Mouse (Mus musculus) granulocyte monocyte progenitor cell, adult 5-6 weeks (primary cell): ENCODE results near the gene Tmsb4x. TPM values are rescaled to one million over a fixed set of nuclear protein-coding genes. Genes with fewer than 3 reads are reported as not detected.

Experiments used
- ATAC-seq: replicated peaks from 2 replicates; pipeline ENCODE4 v1.8.0; 2016; ENCODE audit warnings: mild to moderate bottlenecking, moderate TSS enrichment, inconsistent platforms; ENCODE audit not compliant: poor library complexity, severe bottlenecking
- total RNA-seq, 2 experiments: library from RNA; stranded (forward) in 1 of 2; stranded (reverse) in 1 of 2; fragments of 200-712, 200-1000 nt in 1 of 2; fragments of >200 nt in 1 of 2; fragmentation: Nextera tagmentation in 1 of 2; gene quantifications; 2 replicates each; pipeline ENCODE4 v1.2.3; 2014 to 2017

The Tmsb4x gene
- total RNA-seq (2014; fragmentation: Nextera tagmentation) (2,489 and 3,033 TPM in 2 replicates), total RNA-seq (2017) (1,767 and 2,018 TPM in 2 replicates)

DNA sequence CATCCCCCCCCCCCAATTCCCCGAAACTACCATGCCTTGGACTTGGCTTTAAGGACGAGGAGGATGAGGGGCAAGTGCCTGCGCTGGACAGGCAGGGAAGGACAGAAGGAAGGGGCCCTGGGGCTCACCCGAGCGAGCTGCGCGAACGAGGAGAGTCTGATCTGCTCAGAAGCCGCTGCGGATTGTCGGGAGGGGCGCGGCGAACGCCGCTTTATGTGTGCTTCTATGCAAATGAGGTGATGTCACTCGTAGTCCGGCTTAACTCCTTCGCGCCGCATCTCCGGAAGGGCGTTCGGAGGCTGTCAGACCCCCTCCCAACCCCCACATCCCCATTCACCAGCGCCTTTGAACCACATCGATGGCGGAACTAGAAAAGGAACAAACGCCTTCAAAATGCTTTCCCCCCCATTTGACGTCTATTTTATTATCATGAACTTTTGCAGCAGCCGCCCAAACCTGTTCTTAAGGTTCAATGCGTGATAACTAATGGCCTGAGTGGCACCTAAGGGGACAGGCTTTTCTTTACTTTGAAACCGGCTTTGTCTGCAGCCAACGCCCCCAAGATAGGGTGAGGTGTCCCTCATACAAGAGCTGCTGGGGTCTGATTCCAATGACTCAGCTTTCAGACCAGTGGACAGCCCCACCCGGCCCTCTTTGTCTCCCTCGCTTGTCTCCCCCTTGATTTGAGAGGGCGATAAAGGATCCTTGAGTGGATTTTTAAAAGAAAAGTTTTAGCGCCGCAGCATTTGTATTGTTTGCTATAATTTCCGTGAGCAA lies at the start of gene Tmsb4x:
Gene Tmsb4x, minus strand, starts transcription at position 338 of the 777 bp plus-strand sequence.
- ATAC-seq: peak; percentile 54

DNA sequence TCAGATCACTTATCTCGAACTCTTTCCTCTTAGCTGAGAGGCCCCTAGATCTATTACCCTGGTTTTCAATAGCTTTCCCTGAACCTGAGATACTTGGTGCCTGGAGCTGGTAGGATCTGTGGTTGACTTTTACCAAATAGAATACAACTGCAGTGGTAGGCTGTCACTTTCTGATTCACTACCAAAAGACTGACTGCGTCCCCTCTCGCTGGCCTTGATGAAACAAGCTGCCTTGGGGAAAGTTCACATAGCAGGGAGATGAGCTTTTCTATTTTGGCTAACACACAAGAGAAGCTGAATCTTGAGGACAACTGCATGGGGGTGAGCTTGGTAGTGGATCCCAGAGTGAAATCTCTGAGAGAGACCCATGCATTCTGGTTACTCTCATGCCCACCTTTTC lies 32.6 kb upstream of the Tmsb4x start:
- no peak for ATAC-seq

DNA sequence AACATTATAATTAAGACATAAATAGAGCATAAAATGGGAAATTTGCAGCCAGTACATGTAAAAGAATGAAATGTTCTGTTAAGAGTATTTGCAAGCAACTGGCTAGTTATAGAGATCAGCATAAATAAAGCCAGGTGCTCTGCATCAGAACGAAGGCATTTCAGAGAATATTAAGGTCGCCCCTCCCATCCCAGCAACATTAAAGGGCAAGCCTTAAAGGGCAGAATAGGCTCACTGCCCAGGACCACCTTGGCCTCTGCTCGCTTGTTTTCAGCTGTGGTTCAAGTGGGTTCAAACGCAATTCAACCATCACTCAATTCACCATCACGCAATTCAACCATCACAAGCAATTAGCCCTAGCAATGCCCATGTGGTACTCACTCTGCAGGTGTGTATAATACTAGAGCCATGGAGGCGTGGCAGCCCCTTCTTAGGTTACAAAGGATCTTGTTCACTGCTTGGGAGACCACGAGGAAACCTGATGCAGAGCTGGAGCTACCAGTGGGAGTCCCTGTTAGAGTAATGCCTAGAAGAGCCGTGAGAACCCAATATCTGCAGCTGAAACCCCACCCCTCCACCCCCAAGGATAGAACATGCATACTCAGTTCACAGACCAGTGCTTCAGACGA lies 30.3 kb upstream of the Tmsb4x start:
- no peak for ATAC-seq

DNA sequence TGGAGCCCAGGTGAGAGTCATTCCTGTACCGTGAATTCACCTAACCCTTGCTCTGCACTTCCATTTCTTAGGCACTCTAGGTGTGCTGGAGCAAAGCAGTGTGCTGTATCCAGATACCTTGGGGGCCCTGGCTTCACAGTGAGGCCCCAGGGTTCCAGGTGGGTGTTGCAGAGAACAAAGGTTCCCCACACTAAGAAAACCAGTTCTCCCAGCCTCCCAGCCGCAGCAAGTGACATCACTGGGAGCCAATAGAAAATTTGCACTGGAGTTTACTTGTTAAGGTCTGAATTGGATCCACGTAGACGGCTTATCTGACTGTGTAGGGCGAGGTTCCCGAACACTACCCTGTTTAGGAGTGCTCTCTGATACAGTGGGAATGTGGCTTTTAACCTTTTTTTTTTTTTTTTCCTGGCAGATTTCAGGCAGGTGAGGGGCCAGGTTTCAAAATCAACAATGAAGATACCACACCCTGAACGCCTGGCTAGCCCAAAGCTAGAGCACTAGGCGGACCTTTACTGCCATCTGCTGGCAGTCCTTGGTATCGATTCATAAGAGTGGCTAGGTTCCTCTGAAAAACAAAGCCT lies 24.1 kb upstream of the Tmsb4x start:
- peak; percentile 44 for ATAC-seq

DNA sequence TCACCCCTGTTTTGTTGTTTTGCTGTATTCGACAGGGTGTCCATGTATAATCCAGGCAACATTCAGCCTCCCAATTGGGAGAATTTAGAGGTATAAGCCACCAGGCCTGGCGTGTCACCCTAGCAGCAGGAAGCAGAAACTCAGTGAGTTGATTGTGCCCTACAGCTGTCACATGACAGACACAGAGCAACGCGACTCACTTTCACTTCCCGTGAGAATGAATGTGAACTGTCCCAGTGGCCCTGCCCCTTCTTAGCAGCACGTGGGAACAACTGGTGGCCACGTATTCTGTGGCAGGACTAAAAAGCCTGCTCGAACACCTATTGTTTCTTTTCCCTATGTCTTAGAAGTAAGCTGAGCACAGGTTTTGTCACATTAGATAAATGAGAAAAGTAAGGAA lies 22.0 kb upstream of the Tmsb4x start:
- ATAC-seq: peak; percentile 54

DNA sequence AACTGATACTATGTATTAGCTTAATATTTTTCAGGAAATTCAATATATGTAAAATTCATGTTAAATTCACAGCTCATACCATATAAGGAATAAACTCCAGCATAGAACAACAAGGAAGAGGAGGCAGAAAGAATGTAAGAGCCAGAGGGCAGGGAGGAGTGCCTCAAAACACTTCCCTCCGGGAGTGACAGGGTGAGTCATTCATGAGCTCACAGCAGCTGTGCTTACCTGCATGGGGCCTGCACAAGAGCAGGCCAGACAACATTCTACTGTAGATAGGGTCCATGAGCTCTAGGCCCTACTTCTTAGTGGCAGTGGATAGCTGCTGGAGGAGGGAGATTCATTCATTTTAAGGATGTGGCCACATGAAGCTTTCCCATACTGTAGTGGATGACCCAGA lies 20.7 kb upstream of the Tmsb4x start:
- no peak for ATAC-seq

DNA sequence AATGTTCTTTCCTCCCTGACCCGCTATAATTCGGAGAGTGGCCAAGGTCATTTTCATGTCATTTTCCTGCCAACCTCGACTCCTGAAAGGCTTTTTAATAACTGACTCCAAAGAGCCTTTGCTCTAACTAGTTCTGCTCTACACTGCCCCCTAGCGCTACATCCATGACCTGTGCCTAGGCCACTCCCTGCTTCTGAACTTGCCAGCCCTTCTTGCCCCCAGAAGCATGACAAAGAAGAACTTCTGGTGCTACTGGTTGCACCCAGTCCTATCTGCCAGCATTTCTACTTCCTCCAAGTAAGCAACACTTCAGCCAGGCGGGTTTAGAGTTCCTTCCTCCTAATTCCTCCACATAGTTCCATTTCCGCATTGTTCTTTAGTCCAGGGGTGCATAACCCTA lies 20.1 kb upstream of the Tmsb4x start:
- peak; percentile 72 for ATAC-seq

DNA sequence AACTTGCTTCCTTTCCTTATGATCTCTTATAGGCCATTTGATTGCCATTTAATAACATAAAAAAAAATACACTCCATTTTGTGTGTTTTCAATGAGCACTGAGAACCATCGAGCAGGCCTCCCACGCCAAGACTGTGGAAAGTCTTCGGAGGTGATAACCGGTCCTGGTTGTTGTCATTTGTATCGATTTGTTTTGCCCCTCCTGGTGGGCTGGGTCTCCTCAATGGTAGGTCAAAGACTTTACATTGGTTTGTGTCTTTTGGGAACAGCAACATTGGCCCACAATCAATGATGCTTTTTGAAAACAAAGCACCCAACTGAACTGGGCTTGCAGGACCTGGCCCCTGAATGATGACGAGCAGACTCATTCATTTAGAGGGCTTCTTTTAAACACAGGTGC lies 18.6 kb upstream of the Tmsb4x start:
- ATAC-seq: no peak

DNA sequence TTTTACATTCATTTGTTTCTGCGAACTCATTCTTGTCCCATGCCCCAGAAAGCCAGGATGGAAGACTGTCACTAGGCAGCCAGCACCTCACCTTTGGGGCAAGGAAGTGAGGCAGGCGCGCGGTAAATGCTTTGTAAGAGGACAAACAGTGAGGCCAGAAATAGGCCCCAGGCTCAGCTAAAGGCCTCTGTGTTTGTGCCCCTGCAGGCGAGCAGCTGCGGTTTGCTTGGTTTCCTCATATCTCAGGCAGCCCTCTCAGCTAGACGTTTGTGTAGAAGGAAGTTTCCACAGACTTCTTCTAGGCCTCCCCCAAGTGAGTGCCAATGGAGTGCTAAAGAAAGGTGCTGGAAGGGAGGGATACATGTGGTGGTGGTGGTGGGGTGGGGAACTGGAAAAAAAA lies 18.0 kb upstream of the Tmsb4x start:
- peak; percentile 72 for ATAC-seq

DNA sequence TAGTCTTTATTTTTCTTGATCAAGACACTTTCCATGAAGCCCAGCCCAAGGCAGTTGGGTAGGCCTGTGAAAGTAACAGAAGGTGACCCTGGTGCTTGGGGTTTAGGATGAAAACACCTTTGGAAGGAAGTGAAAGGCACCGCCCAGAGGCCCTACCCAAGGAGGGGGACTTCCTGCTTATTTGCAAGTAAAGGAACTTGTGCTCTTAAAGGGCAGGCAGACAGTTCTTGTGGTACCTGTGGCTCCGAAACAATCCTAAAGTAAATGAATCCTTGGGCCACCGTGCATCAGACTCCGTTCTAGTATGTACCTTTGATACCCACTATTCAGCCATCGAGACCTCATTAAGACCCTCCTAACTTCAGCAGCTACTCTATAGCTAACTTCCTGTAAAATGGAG lies 17.5 kb upstream of the Tmsb4x start:
- no peak; the same call in 1 of the 2 replicates for ATAC-seq

DNA sequence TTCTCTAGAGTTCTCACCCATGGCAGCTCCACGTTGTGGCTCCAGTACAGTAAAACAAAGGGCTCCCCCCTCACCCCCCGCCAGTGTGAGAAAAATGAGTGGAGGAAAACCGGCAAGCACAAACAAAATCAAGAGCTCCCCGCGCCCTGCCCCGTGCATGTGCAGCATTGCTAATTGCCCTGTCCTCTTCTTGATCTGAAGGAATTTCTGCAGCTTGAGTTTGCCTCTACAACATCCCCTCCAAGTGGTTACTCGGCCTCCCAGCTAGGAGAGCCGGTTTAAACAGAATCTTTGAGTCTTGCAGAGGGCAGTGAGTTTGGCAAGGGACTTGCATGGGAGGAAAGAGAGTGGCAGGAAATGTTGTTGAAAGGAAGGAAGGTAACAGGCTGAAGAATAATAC lies 3.6 kb upstream of the Tmsb4x start:
- ATAC-seq: no peak

DNA sequence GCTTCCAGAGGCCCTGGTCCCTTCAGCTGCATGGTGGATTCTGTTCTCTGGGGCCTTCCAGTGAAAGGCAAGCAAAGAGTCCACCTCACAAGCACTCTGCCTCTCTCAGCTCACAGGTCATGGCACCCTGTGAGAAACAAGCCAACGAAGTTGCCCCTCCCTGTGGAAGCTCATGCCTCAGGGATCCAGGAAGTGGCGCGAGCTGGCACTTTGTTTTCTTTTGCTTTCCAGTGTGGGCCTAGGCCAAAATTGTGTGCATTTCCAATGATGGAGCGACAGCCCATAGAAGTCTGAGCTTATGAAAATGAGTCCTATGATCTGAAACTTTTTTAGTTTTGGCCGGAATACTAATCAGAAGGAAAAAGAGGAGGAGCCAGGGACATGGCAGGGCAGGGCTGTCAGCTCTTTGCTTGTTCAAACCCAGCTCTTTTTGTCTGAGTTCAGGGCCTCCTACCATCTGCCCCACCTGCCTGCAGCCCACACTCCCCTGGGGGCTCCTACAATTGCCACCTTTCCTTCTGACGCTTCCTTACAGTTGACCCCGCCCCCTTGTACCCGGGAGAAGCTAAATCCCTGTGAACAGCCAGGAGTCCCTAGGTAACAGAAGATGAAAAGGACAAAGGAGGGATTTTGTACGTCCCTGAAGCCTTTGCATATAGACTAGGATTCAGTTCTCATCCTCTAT lies 2.9 kb upstream of the Tmsb4x start:
- no peak for ATAC-seq

DNA sequence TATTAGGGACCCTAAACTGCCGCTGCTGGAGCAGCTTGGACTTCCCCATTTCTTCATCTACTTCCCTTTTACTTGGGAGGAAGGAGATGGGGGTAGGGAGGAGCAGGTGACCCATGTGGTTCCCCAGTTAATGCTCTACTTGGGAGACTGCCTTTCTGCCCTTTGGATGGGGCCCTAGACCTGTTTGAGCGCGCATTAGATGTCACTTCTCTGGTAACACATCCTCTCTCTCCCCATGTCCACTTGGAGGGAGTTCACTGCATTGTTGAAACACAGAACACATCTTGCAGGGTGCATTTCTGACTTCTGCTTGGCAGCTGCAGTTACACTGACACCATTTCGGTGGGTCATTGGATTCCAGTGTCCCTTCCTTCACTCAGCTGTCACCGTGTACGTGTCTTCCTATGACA lies 1.2 kb upstream of the Tmsb4x start:
- ATAC-seq: peak; percentile 42

DNA sequence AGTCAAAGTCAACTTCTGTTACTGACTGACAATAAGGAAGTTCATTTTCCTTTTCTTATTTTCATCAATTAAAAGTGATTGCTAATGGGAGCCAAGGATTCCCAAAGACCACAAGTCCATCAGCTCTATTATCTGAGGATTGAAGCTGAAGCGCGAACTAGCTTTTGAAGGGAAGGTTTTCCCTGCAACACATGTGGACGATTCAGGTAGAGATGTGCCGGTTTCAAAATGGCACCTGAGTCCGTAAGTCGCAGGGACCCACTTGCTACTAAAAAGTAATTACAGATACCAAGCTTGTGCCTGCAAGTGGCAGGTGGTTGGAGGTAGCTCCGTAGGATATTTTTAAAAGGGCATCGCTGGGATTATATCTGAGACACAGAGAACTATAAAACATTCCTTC lies 713 bp upstream of the Tmsb4x start:
- ATAC-seq: no peak

DNA sequence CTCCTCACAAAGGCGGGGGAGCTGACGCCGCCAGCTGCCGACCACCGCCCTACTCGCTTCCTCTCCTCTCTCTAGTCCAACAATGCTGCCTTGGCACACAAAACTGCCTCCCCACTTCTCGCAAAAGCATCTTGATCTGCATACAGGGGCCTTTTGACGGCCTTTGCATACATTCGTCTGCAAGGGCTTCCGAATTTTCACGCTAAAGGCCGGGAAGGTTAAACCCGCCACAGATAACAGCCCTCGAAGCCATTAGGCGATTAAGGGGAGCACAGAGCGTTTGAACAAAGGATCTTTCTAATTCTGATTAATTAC lies 652 bp downstream of the Tmsb4x start:
- ATAC-seq: peak; percentile 6; the same call in 1 of the 2 replicates

DNA sequence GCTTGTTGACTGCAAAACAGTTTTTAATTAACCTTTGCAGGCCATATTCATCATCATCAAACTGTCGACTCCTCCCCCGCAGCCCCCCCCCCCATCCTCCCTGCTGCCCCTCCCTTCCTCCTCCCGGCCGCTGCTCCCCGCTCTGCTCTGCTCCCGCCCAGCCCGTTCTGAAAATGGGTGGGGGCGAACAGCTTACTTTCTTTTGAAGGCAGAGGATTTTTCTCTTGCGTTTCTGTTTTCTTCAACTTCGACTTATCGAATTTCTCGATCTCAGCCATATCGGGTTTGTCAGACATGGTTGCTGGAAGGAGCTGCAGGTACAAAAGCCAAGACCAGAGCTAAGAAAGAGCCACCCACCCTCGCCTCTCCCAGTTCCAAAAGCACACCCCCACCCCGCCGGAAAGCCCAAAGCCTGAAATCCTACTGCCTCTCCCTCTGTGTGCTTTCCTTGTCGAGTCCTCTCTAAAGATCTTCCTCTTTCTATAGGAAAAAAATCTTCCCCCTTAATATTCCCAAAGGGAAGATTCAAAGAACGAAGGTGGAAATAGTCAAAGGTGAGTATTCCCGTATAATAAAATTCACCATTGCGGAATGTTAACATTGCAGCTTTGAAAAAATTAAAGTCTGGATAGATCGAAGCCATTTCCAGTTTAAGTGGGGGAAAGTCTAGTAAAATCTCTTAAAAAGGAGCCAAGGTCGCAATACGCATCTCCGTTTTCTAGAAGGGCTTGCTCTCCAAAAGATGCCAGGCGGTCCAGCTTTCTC lies 1.2 kb downstream of the Tmsb4x start:
- no peak for ATAC-seq

DNA sequence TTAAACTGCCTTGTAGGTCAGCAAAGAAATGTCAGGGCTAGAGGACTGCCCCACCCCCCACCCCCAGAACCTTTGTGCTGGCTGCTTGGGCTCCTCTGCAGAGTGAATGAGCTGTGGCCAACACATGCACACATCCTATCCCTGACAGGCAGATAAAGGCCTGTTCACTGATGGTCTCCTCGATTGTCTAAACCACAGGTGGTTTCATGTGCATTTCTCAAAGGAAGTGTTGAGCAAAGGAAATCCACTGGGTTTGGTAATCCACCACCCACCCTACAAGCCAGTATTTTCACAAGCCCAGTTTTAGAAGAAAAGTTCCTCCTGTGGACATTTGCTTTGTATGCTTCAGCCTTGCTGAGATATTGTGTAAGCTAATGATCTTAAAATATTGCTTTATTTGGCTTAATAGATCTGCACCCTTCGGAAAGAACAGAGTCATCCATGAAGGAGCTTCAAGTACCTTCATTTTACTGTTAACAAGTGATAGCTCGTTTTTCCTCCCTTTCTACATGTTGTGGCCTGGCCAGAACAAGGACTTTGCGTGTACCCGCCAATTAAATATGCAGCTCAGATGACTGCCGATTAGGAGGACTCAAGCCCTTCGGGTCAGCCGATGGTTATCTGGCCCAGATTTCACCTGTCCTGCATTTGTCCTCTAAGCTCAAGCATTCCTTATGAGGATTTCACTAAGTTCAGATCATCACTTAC lies 3.1 kb downstream of the Tmsb4x start:
- peak; percentile 40 for ATAC-seq

DNA sequence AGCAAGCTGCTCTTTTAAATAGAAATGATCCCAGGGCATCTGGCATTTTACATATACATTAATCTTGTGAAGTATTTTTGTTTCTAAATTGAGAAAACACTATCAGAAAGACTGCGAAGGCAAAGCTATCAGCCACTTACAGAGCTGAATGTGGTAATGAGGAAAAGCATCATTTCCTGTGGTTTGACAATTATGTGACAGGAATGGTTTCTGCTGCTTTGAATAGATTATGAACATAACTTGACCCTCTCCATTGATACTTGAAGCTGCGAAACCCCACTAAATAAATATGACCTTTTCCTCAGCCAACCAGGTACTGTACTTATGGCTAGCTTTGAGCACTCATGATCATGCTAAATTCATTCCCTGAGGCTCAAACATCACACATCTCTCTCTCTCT lies 7.8 kb downstream of the Tmsb4x start:
- ATAC-seq: peak; percentile 55

DNA sequence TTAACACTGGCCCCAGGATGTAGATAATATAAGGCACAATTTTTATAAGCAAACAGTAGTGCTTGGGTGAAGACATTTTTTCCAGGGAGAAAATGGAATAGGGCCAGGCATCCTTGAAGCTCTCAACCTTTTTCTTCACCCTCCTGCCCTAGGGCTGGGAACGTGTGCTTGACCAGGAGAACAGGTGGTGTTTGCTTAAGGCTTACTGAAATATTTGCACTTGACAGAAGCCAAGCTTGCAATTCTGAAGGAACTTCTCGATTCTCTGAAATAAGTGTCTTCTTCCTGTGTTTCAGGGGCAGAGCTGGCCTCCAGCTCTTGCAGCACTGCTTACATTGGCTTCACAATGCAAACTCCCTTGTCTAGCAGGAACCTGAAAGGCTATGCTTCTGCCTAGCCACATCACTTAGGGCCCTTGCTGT lies 13.9 kb downstream of the Tmsb4x start:
- ATAC-seq: peak; percentile 79

DNA sequence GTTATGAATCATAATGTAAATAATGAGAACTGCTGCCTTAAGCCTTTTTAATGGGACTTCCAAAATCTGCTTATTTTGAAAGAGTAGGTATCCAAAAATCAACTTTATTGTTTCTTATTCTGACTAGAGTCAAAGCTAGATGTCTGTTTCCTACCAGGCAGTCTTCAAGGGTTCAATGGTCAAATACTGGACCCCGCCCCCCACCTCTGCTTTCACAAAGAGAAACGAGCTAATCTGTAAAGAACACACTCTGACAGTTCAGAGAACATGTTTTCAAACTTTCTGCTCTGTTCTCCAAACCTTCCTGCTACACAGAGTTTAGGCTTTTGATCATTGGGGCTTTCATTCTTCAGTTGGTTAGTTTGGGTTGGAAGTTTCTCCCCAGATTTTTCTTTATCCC lies 22.8 kb downstream of the Tmsb4x start:
- ATAC-seq: no peak
